Mouse (Mus musculus) ovary, adult 18-20 months (tissue): ENCODE data around the gene Pbx2.
A peak's percentile ranks its signal among the peaks of the same experiment; 100 is the strongest.

Source experiments
- DNase-seq: peaks from one replicate; pipeline ENCODE4 v3.0.0; 2022; ENCODE audit warnings: low spot score, mixed read lengths

The Pbx2 gene

GRCm38 (mm10) chr17:34582528-34582927, 8.5 kb upstream of the Pbx2 start:
- DNase-seq = no peak

- DNase-seq = no peak
Measured at GRCm38 (mm10) chr17:34583397-34583796, 7.7 kb upstream of the Pbx2 start.

- DNase-seq = no peak
Measured at GRCm38 (mm10) chr17:34583819-34584218, 7.2 kb upstream of the Pbx2 start.

GRCm38 (mm10) chr17:34585121-34585520, 5.9 kb upstream of the Pbx2 start:
- no peak for DNase-seq

GRCm38 (mm10) chr17:34585877-34586771, 4.9 kb upstream of the Pbx2 start:
- no peak for DNase-seq

GRCm38 (mm10) chr17:34586796-34587422, 4.2 kb upstream of the Pbx2 start:
- DNase-seq = peak; percentile 83

GRCm38 (mm10) chr17:34587423-34587811, 3.6 kb upstream of the Pbx2 start:
- peak; percentile 94 for DNase-seq

- DNase-seq = no peak
Measured at GRCm38 (mm10) chr17:34587814-34588213, 3.3 kb upstream of the Pbx2 start.

- DNase-seq = no peak
Measured at GRCm38 (mm10) chr17:34588767-34589166, 2.3 kb upstream of the Pbx2 start.

GRCm38 (mm10) chr17:34589206-34589605, 1.9 kb upstream of the Pbx2 start:
- DNase-seq = no peak

- DNase-seq = no peak
Measured at GRCm38 (mm10) chr17:34589681-34590101, 1.4 kb upstream of the Pbx2 start, which contains the start of gene Gpsm3. Gpsm3 (plus strand) TSS chr17:34589806.

- DNase-seq = no peak
Measured at GRCm38 (mm10) chr17:34590154-34590987, 695 bp upstream of the Pbx2 start.

- DNase-seq = peak; percentile 83
Measured at GRCm38 (mm10) chr17:34591994-34592375, 919 bp downstream of the Pbx2 start.

GRCm38 (mm10) chr17:34592581-34593549, 1.8 kb downstream of the Pbx2 start:
- no peak for DNase-seq

GRCm38 (mm10) chr17:34593752-34594525, 2.9 kb downstream of the Pbx2 start:
- no peak for DNase-seq

- DNase-seq = no peak
Measured at GRCm38 (mm10) chr17:34596098-34596497, 5.0 kb downstream of the Pbx2 start.

GRCm38 (mm10) chr17:34597566-34598095, 6.6 kb downstream of the Pbx2 start, which contains the start of gene Ager:
Ager (plus strand) TSS chr17:34597862.
- no peak for DNase-seq

GRCm38 (mm10) chr17:34599891-34600290, 8.8 kb downstream of the Pbx2 start:
- DNase-seq = no peak

GRCm38 (mm10) chr17:34601796-34602195, 10.7 kb downstream of the Pbx2 start:
- DNase-seq = no peak
